Mouse (Mus musculus) erythroblast, embryonic 14.5 days (primary cell): ENCODE measurements at regions not wholly inside any gene's neighbourhood (a gene's known extent, or its start where the extent isn't known, plus 50 kb on each side); places are given as distances from the start of the nearest gene placed in this dataset.

Experiments
- GATA1 ChIP-seq: IDR thresholded peaks from 2 replicates; pipeline ENCODE4 v1.6.1; 2012; ENCODE audit warnings: low read length, inconsistent platforms, mixed read lengths
- TAL1 ChIP-seq: IDR thresholded peaks from 3 replicates; pipeline ENCODE4 v1.6.1; 2012; ENCODE audit warnings: low read length, inconsistent platforms, mixed read lengths

- TF ChIP-seq GATA1 (no peak), TAL1 (no peak)
Observed at GRCm38 (mm10) chr3:52187401-52187801, 80.7 kb upstream of the Foxo1 start.
